9 mouse cellular contexts compared by ENCODE assay signal in genomic region chr2:44952830-44953422, GRCm38 (mm10). TPM values are rescaled to one million over a fixed set of nuclear protein-coding genes. Genes with fewer than 3 reads are reported as not detected.
DNase-seq lines count a peak whose midpoint lies in the region; ATAC-seq lines count a peak whose summit lies in the region.
"Had no signal": no experiment of that assay in that cellular context is flagged by ENCODE, and none has a peak within 500 bp of the region (broad histone marks: within the 10 kb centered on the region; RNA-seq: fewer than 3 reads in every experiment).

No protein-coding gene starts in this region.

- intact Hi-C loops in heart, postnatal 10 days (cut with DNase I), result no loop called here

- no peaks in the 10 kb centered on the region for H3K36me3 ChIP-seq in liver, embryonic 15.5 days (replicated peaks)
- H3K36me3 ChIP-seq in forebrain, embryonic 14.5 days (ENCODE audit: control insufficient read depth, insufficient read depth, low read length), result no peaks in the 10 kb centered on the region
- H3K36me3 ChIP-seq: hindbrain, embryonic 15.5 days had no signal

- no peak overlapping the region for H3K9ac ChIP-seq in liver, embryonic 15.5 days
- H3K9ac ChIP-seq in forebrain, embryonic 14.5 days (ENCODE audit: low read length), result no peak overlapping the region
- H3K9ac ChIP-seq: hindbrain, embryonic 15.5 days had no signal

- peak overlapping the region; percentile 13 for H3K4me2 ChIP-seq in liver, embryonic 15.5 days
- H3K4me2 ChIP-seq in forebrain, embryonic 14.5 days (ENCODE audit: low read length), result no peak overlapping the region
- H3K4me2 ChIP-seq: hindbrain, embryonic 15.5 days had no signal

- peak; percentile 24 for DNase-seq in gastrocnemius, adult 18-20 months (ENCODE audit: low spot score)
- no peak for DNase-seq in gastrocnemius, adult 8-10 months (ENCODE audit: low spot score in 2 of 2)
- peak; percentile 34 to 53 for DNase-seq in heart, postnatal 10 days
- no peak for DNase-seq in forebrain, embryonic 14.5 days (ENCODE audit: low spot score)
- DNase-seq in cerebellum, adult 11-12 months, result no peak
- DNase-seq in right cerebral cortex, postnatal 4 days, result no peak

- WGBS in liver, embryonic 15.5 days (ENCODE audit: insufficient replicate concordance), result 17% methylated on average over 6 of the region's 6 CpGs
- 44% methylated on average over 6 of the region's 6 CpGs for WGBS in forebrain, embryonic 14.5 days

- peak overlapping the region; percentile 13 for H3K4me3 ChIP-seq in brown adipose tissue, adult 24 weeks (ENCODE audit: insufficient read depth, low read depth, low read length)
- H3K4me3 ChIP-seq in liver, embryonic 15.5 days (replicated peaks), result no peak overlapping the region
- H3K4me3 ChIP-seq in forebrain, embryonic 14.5 days (ENCODE audit: low read depth, low read length), result no peak overlapping the region
- H3K4me3 ChIP-seq: hindbrain, embryonic 15.5 days had no signal

- H3K27me3 ChIP-seq in liver, embryonic 15.5 days, result no peaks in the 10 kb centered on the region
- no peaks in the 10 kb centered on the region for H3K27me3 ChIP-seq in forebrain, embryonic 14.5 days (replicated peaks; ENCODE audit: control insufficient read depth, insufficient read depth, low read length)
- H3K27me3 ChIP-seq: hindbrain, embryonic 15.5 days had no signal

- ATAC-seq in liver, embryonic 15.5 days (ENCODE audit: insufficient read depth), result peak; percentile 75
- ATAC-seq in forebrain, embryonic 14.5 days, result no peak

- H3K9me3 ChIP-seq in liver, embryonic 15.5 days (replicated peaks), result no peaks in the 10 kb centered on the region
- no peaks in the 10 kb centered on the region for H3K9me3 ChIP-seq in forebrain, embryonic 14.5 days (replicated peaks; ENCODE audit: control insufficient read depth, low read length)
- H3K9me3 ChIP-seq: hindbrain, embryonic 15.5 days had no signal

- H3K27ac ChIP-seq in brown adipose tissue, adult 24 weeks (replicated peaks; ENCODE audit: low read depth, low read length), result peak overlapping the region; percentile 84
- H3K27ac ChIP-seq in liver, embryonic 15.5 days (replicated peaks), result peak overlapping the region; percentile 60
- no peak overlapping the region for H3K27ac ChIP-seq in forebrain, embryonic 14.5 days (ENCODE audit: low read depth, low read length)
- H3K27ac ChIP-seq: hindbrain, embryonic 15.5 days had no signal

- peaks cover 8% of the 10 kb centered on the region; the same call in 1 of the 2 replicates for H3K4me1 ChIP-seq in brown adipose tissue, adult 24 weeks (ENCODE audit: control insufficient read depth, insufficient read depth, insufficient read length, low read length)
- peaks cover 39% of the 10 kb centered on the region for H3K4me1 ChIP-seq in liver, embryonic 15.5 days (replicated peaks)
- no peaks in the 10 kb centered on the region for H3K4me1 ChIP-seq in forebrain, embryonic 14.5 days (ENCODE audit: control insufficient read depth, insufficient read depth, low read length)
- H3K4me1 ChIP-seq: hindbrain, embryonic 15.5 days had no signal

RNA-seq across cellular contexts. Expression of gene Gtdc1, which starts 25.5 kb away (rescaled TPM):
- 10 to 100 TPM; 31.4 to 34.4 TPM for total RNA-seq in gastrocnemius, adult 18-20 months (2021)
- 10 to 100 TPM; 28.7 to 38.1 (median 35.3) TPM for total RNA-seq in gastrocnemius, adult 8-10 months (2022)
- 5.3 and 13.3 TPM in 2 replicates for polyA plus RNA-seq in brown adipose tissue, adult 24 weeks (2012; ENCODE audit: insufficient read depth, insufficient read length, missing spikeins)
- 10 to 100 TPM; 26.8 to 27.1 TPM for total RNA-seq in heart, postnatal 10 days (2021)
- polyA plus RNA-seq in liver, embryonic 15.5 days (2015; fragmentation: Nextera tagmentation; extraction: Ambion mirVana), result 3.7 and 4.0 TPM in 2 replicates
- polyA plus RNA-seq in forebrain, embryonic 14.5 days (2014; fragmentation: Nextera tagmentation; extraction: Ambion mirVana), result 20.6 and 32.0 TPM in 2 replicates

Comparison
In these comparisons a context has a peak if more than half of its experiments do, and no peak if none do; other contexts are left out.
1. DNase-seq: peak in gastrocnemius, adult 18-20 months (single experiment) and heart, postnatal 10 days (2 of 2); none in gastrocnemius, adult 8-10 months (0 of 2), forebrain, embryonic 14.5 days (single experiment), cerebellum, adult 11-12 months (single experiment) and right cerebral cortex, postnatal 4 days (single experiment).